Mouse (Mus musculus) left cerebral cortex, postnatal 14 days (tissue): ENCODE results near the gene Gypa. TPM values are rescaled to one million over a fixed set of nuclear protein-coding genes. Genes with fewer than 3 reads are reported as not detected.

ENCODE experiments used
- DNase-seq, 2 experiments: peaks; one replicate each; pipeline ENCODE4 v3.0.0; 2021 to 2022; ENCODE audit warnings: low spot score in 2 of 2, mixed read lengths in 1 of 2
- intact Hi-C: fragments of 180-260 bp; cut with DNase I; formaldehyde crosslinking; loops from one replicate; pipeline ENCODE4 v1.15.1; 2025
- total RNA-seq, 2 experiments: library from RNA; stranded (reverse); gene quantifications; 2 replicates each; pipeline ENCODE4 v1.2.3; 2021

The Gypa gene
- total RNA-seq, 2 experiments from 2014 or later = 0.40 TPM; not detected in 1

DNA sequence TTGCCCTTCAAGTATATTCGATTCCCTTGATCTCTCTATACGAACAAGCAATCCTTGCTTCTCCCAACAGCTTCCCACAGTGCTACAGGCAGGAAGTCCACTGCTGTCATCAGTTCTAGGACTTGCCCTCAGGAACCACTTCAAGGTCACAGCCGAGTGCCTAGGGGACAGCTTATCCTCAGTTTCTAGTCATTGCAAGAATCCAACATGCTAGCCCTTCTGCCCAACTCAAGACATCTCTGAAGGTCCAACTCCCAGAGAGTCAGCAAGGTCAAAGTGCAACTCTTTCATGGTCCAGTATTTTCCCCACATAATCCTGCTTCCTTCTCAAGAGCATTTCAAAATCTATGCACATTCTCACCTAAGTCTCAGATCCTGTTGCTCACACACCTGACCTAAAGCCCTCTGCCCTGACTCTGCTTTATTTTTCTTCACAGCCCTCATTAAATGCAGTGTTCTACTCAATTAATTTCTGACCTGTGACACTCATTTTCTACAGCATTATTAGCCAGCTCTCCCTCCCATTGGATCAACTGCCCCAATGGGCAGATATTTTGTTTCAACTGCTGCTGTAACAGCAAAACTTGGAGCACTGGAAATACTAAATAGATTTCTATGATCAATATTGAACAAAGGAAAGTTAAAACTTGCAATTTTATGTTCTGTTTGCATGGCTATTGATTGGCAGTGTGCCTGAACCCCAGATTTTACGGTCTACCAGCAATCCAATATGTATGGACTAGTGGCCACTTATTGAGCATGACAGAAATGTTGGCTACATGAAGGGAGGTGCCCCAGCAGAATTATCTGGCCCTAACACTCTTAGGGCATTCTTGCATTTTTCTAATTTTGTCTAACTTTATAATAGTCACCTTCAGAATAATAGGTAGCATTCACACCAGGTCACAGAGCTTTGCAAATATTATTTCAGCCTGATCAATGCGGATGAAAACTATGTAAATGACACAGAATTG, 33.1 kb downstream of the Gypa start:
- intact Hi-C loops = no loop called here
- DNase-seq = no peak

DNA sequence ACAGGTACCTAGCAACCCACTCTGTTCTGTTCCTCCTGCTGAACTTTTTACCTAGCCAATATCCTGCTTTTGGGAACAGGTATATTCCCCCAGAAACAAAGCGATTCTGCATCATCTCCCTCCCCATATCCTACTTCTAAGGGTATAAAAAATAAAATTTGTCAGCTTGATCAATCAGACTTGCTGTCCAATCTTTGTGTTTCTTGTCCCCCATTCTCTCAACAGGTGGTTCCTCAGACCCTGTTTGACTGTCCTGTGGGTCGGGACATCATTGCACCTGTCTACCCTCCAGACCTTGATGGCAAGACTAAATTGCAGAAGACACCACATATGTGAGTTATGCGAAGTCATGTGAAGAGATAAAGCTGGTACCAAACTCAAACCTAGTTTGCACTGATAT, 48.3 kb downstream of the Gypa start:
- intact Hi-C loops = no loop called here
- DNase-seq = no peak

GRCm38 (mm10) chr8:80550436-80550835, 56.9 kb downstream of the Gypa start:
- DNase-seq = no peak
- intact Hi-C loops = no loop called here

DNA sequence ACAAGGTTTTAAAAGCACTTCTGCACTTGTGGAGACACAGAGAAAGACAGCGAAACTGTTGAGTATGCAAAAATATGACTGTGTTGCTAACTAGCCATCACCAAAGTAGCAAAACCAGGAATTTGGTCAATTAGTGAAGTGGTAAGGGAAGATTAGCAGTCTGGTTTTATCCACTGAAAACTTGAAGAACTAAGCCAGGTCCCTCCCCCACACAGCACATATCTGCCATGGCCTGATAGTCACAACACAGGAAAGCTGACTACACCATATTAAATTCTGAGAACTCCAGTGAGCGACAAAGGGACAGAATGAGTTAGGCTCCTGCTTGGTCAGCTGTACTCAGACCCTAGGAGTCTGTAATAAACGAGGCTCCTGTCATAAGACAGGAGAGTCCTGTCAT, 57.7 kb downstream of the Gypa start:
- intact Hi-C loops = no loop called here
- no peak for DNase-seq

DNA sequence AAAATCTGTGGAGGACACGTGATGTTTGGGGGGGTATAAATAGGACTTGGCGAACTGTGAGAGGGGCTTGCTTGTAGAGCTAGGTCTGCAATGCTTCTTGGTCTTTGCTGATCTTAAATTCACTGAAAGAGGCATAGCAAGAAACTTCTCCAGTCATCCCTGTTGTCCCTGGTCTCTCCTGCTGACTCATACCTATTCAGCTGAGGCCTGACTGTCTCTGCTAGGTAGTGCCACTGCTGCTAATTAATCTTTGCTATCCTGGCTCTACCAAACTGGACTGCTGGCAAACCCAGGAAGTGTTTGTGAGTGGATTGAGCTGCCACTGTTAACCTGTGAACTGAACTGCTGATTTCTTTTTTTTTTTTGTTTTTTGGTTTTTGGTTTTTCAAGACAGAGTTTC, 61.4 kb downstream of the Gypa start:
- intact Hi-C loops = no loop called here

More for the DNA sequence above, 61.4 kb downstream of the Gypa start:
- DNase-seq = no peak

Other genes starting within 250 kb of the Gypa start
- under 1 TPM; 0.11 to 0.40 TPM for gene Frem3, start 117.3 kb downstream of the Gypa start, total RNA-seq
- gene Smarca5, start 245.7 kb downstream of the Gypa start, total RNA-seq = 10 to 100 TPM; 44.9 to 48.4 TPM